Mouse (Mus musculus) bone marrow macrophage, adult 2 months (primary cell): ENCODE data around the gene Tec.

Source experiments
- CTCF ChIP-seq: IDR thresholded peaks from 2 replicates; pipeline ENCODE4 v1.5.1; 2012; ENCODE audit warnings: low read depth, mild to moderate bottlenecking, low read length, moderate library complexity
- POLR2A ChIP-seq: IDR thresholded peaks from 2 replicates; pipeline ENCODE4 v1.6.1; 2012; ENCODE audit warnings: mild to moderate bottlenecking, low read depth, low read length, borderline replicate concordance

- TF ChIP-seq CTCF = no peak
- TF ChIP-seq POLR2A = no peak
Observed at GRCm38 (mm10) chr5:72844776-72845495, 23.3 kb downstream of the Tec start.
